Mouse (Mus musculus): ENCODE data around the gene Chchd1. TPM values are rescaled to one million over a fixed set of nuclear protein-coding genes. Genes with fewer than 3 reads are reported as not detected.

Chchd1 gene
- 202 and 239 TPM in 2 replicates for total RNA-seq (2014; fragmentation: Nextera tagmentation)
- 102 and 122 TPM in 2 replicates for total RNA-seq (2017)

- ATAC-seq (replicated peaks; ENCODE audit: low FRiP score, low TSS enrichment, poor library complexity, severe bottlenecking) = peak; percentile 77
Measured at GRCm38 (mm10) chr14:20702741-20703381, at the start of gene Chchd1. Chchd1 (plus strand) TSS chr14:20703006.

- no peak for ATAC-seq (replicated peaks; ENCODE audit: low FRiP score, low TSS enrichment, poor library complexity, severe bottlenecking)
Measured at GRCm38 (mm10) chr14:20654690-20655421, 48.0 kb upstream of the Chchd1 start.

- no peak for ATAC-seq (replicated peaks; ENCODE audit: low FRiP score, low TSS enrichment, poor library complexity, severe bottlenecking)
Measured at GRCm38 (mm10) chr14:20655731-20656130, 47.1 kb upstream of the Chchd1 start.

GRCm38 (mm10) chr14:20656361-20656760 is 46.4 kb upstream of the Chchd1 start, which contains the start of gene Myoz1:
Myoz1 (minus strand) TSS chr14:20656540.
- ATAC-seq (replicated peaks; ENCODE audit: low FRiP score, low TSS enrichment, poor library complexity, severe bottlenecking) = no peak

- ATAC-seq (replicated peaks; ENCODE audit: low FRiP score, low TSS enrichment, poor library complexity, severe bottlenecking) = no peak
Measured at GRCm38 (mm10) chr14:20658326-20658725, 44.5 kb upstream of the Chchd1 start.

- ATAC-seq (replicated peaks; ENCODE audit: low FRiP score, low TSS enrichment, poor library complexity, severe bottlenecking) = no peak
Measured at GRCm38 (mm10) chr14:20658902-20659301, 43.9 kb upstream of the Chchd1 start.

- ATAC-seq (replicated peaks; ENCODE audit: low FRiP score, low TSS enrichment, poor library complexity, severe bottlenecking) = no peak
Measured at GRCm38 (mm10) chr14:20659687-20660086, 43.1 kb upstream of the Chchd1 start.

GRCm38 (mm10) chr14:20660827-20661660 is 41.8 kb upstream of the Chchd1 start:
- ATAC-seq (replicated peaks; ENCODE audit: low FRiP score, low TSS enrichment, poor library complexity, severe bottlenecking) = peak; percentile 90

GRCm38 (mm10) chr14:20661661-20662331 is 41.0 kb upstream of the Chchd1 start:
- ATAC-seq (replicated peaks; ENCODE audit: low FRiP score, low TSS enrichment, poor library complexity, severe bottlenecking) = no peak

GRCm38 (mm10) chr14:20662740-20663139 is 40.1 kb upstream of the Chchd1 start:
- no peak for ATAC-seq (replicated peaks; ENCODE audit: low FRiP score, low TSS enrichment, poor library complexity, severe bottlenecking)

- ATAC-seq (replicated peaks; ENCODE audit: low FRiP score, low TSS enrichment, poor library complexity, severe bottlenecking) = no peak
Measured at GRCm38 (mm10) chr14:20663601-20664000, 39.2 kb upstream of the Chchd1 start.

- ATAC-seq (replicated peaks; ENCODE audit: low FRiP score, low TSS enrichment, poor library complexity, severe bottlenecking) = no peak
Measured at GRCm38 (mm10) chr14:20664436-20664835, 38.4 kb upstream of the Chchd1 start.

- ATAC-seq (replicated peaks; ENCODE audit: low FRiP score, low TSS enrichment, poor library complexity, severe bottlenecking) = no peak
Measured at GRCm38 (mm10) chr14:20667469-20667868, 35.3 kb upstream of the Chchd1 start.

GRCm38 (mm10) chr14:20668154-20668810 is 34.5 kb upstream of the Chchd1 start, which contains the start of gene Synpo2l:
Synpo2l (minus strand) TSS chr14:20668354.
- ATAC-seq (replicated peaks; ENCODE audit: low FRiP score, low TSS enrichment, poor library complexity, severe bottlenecking) = no peak

- no peak for ATAC-seq (replicated peaks; ENCODE audit: low FRiP score, low TSS enrichment, poor library complexity, severe bottlenecking)
Measured at GRCm38 (mm10) chr14:20672990-20673389, 29.8 kb upstream of the Chchd1 start.

GRCm38 (mm10) chr14:20673735-20674063 is 29.1 kb upstream of the Chchd1 start:
- ATAC-seq (replicated peaks; ENCODE audit: low FRiP score, low TSS enrichment, poor library complexity, severe bottlenecking) = peak; percentile 50; the same call in 1 of the 2 replicates

GRCm38 (mm10) chr14:20674064-20674833 is 28.6 kb upstream of the Chchd1 start, which contains the start of gene Sec24c:
Sec24c (plus strand) TSS chr14:20674308.
- ATAC-seq (replicated peaks; ENCODE audit: low FRiP score, low TSS enrichment, poor library complexity, severe bottlenecking) = peak; percentile 93

- ATAC-seq (replicated peaks; ENCODE audit: low FRiP score, low TSS enrichment, poor library complexity, severe bottlenecking) = no peak
Measured at GRCm38 (mm10) chr14:20677906-20678305, 24.9 kb upstream of the Chchd1 start.

Measured in megakaryocyte-erythroid progenitor cell, adult 5-6 weeks (primary cell).